Mouse (Mus musculus) limb, embryonic 10.5 days (tissue): ENCODE data around the gene Ctns. TPM values are rescaled to one million over a fixed set of nuclear protein-coding genes. Genes with fewer than 3 reads are reported as not detected.
A peak's percentile ranks its signal among the peaks of the same experiment; 100 is the strongest.

Experiments used
- DNase-seq: peaks from one replicate; pipeline ENCODE4 v3.0.0-alpha.2; 2017; ENCODE audit warnings: low spot score
- H3K27ac ChIP-seq: fragments of 300-500 bp; sonication (generic); 2 replicates; pipeline ENCODE4 v1.5.1; 2016; ENCODE audit warnings: mild to moderate bottlenecking
- H3K27me3 ChIP-seq: fragments of 300-500 bp; sonication (generic); 2 replicates; pipeline ENCODE4 v1.6.1; 2016; ENCODE audit warnings: low read depth, mild to moderate bottlenecking; ENCODE audit not compliant: poor library complexity, severe bottlenecking
- H3K36me3 ChIP-seq: fragments of 300-500 bp; sonication (generic); 2 replicates; pipeline ENCODE4 v1.6.1; 2016; ENCODE audit warnings: mild to moderate bottlenecking, moderate library complexity
- H3K4me1 ChIP-seq: fragments of 300-500 bp; sonication (generic); 2 replicates; pipeline ENCODE4 v1.6.1; 2016
- H3K4me3 ChIP-seq: fragments of 300-500 bp; sonication (generic); 2 replicates; pipeline ENCODE4 v1.5.1; 2016; ENCODE audit warnings: mild to moderate bottlenecking, moderate library complexity
- H3K9me3 ChIP-seq: fragments of 300-500 bp; sonication (generic); replicated peaks from 2 replicates; pipeline ENCODE4 v1.6.1; 2016; ENCODE audit warnings: mild to moderate bottlenecking
- WGBS: fragments of 180-500 bp; shearing (Covaris S2); methylation state at CpG from one replicate; pipeline ENCODE4 v1.1.7; 2016; 5-methylcytosine and 5-hydroxymethylcytosine counted together
- polyA plus RNA-seq: library from polyadenylated mRNA; unstranded; fragments of >200 nt; fragmentation: Nextera tagmentation; extraction: Ambion mirVana; gene quantifications from 2 replicates; pipeline ENCODE4 v1.2.1, GENCODE M21; 2016

Gene Ctns
- polyA plus RNA-seq, 1 experiment from 2014 or later: 21.0 TPM

DNA sequence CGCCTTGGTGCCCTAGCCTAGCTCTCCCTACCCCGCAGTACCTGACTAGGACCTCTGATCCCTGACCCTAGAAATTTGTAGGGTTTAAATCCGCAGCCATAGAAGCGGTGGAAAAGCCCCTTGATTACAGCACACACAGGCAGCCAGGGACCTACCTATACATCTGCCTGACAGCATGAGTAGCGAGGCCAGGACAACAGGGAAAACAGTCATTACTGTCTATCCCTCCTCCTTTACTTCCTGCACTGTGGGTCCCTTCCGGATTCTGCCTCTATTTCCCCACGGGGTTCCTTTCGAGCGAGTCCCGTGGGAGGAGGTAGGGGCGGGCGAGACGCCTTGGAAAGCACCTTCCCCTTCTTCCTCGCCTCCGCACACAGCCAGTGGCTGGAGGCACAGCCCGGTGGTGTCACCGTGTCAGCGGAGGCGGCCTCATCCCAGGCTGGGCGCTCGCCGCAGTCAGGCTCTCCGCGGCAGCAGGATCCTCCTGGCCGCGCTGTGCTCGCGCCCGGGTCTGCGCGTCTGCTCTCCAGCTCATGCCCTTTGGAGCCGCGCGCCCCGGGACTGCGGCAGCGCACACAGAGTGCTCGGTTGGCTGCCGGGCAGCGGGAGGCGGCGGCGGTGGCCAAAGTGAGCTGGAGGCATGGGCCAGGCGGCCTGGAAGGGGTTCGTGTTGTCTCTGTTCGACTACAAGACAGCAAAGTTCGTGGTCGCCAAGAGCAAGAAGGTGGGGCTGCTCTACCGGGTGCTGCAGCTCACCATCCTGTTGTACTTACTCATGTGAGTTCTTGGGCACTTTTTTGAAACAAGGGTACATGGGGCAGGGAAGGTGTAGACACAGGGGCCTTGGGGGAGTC is 38.7 kb downstream of the Ctns start, which contains the start of gene P2rx5:
P2rx5 (plus strand) TSS at position 465 of the 854 bp plus-strand sequence.
- WGBS: 3% methylated on average over 49 of the region's 49 CpGs
- peak within 1 kb of the TSS; percentile 34; the same call in 1 of the 2 replicates for H3K27ac ChIP-seq
- peaks cover 12% of the 10 kb centered on the region for H3K4me1 ChIP-seq
- H3K4me3 ChIP-seq: peak within 1 kb of the TSS; percentile 57
- peaks cover 47% of the 10 kb centered on the region for H3K27me3 ChIP-seq
- peak; percentile 68 for DNase-seq
- no peaks in the 10 kb centered on the region for H3K9me3 ChIP-seq
- no peaks in the 10 kb centered on the region for H3K36me3 ChIP-seq

DNA sequence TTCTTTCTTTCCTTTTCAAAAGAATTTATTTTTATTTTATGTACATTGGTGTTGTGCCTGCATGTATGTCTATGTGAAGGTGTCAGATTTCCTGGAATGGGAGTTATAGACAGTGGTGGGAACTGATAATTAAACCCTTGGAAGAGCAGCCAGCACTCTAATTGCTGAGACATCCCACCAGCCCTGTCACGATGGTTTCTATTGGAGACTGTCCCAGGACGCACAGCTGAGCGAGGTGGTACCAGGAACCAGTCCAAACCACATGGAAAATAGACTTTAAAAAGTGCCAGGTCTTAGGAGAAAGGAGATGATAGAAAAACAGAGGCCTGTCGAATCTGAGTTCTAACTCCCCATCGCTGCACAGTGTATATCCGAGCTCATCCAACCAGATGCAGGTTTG is 43.8 kb downstream of the Ctns start:
- Histone ChIP-seq H3K36me3 (no peaks in the 10 kb centered on the region), H3K27me3 (peaks cover 29% of the 10 kb centered on the region), H3K27ac (no peak overlapping the region), H3K4me3 (no peak overlapping the region), H3K4me1 (peaks cover 3% of the 10 kb centered on the region), H3K9me3 (no peaks in the 10 kb centered on the region)
- no peak for DNase-seq
- WGBS: 80% methylated on average over 6 of the region's 6 CpGs

DNA sequence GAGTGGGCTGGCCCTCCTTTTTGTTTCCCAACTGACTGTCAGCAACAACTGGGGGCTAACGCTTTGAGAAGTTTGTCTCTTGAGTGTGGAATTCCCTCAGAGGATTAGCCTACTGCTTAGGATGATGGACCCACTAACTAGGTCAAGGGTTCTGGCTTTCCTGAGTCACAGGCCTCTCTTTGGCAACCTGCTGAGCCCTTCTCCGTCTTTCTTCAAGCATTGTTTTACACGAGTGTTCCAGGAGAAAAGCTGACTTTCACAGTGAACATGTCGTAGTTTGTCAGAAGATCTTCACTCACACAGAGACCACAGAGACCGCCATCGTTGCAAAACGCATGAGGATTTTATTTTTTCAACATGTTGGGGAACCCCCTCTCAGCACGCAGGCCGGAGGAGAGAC is 50.6 kb downstream of the Ctns start:
- Histone ChIP-seq H3K4me1 (0 out of 2 replicates have a peak, but pooled peaks cover 7% of the 10 kb centered on the region), H3K36me3 (no peaks in the 10 kb centered on the region), H3K4me3 (no peak overlapping the region), H3K9me3 (no peaks in the 10 kb centered on the region), H3K27ac (no peak overlapping the region), H3K27me3 (no peaks in the 10 kb centered on the region)
- WGBS: 86% methylated on average over 9 of the region's 9 CpGs
- no peak for DNase-seq

DNA sequence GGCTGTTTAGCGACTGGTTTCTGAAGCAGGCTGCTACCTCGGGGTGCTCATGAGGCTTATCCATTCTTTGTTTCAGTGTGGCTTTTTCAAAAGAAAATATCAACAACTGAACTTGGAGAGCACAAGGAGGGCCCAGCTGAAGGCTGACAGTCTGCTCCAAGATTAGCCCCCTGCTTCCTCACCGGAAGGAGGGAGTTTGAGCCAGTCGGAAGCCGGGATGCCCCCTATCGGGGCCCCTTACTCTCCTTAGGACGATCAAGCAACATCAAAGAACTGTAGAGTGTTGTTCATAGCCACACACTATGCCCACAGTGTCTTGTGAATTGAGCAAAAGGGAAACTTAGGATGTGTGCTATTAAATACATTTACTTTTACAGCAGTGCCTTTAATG is 51.9 kb downstream of the Ctns start:
- H3K4me3 ChIP-seq: no peak overlapping the region
- H3K36me3 ChIP-seq: no peaks in the 10 kb centered on the region
- H3K4me1 ChIP-seq: 0 out of 2 replicates have a peak, but pooled peaks cover 7% of the 10 kb centered on the region
- H3K27me3 ChIP-seq: no peaks in the 10 kb centered on the region
- DNase-seq: no peak
- no peak overlapping the region for H3K27ac ChIP-seq
- no peaks in the 10 kb centered on the region for H3K9me3 ChIP-seq
- WGBS: 58% methylated on average over 7 of the region's 7 CpGs

DNA sequence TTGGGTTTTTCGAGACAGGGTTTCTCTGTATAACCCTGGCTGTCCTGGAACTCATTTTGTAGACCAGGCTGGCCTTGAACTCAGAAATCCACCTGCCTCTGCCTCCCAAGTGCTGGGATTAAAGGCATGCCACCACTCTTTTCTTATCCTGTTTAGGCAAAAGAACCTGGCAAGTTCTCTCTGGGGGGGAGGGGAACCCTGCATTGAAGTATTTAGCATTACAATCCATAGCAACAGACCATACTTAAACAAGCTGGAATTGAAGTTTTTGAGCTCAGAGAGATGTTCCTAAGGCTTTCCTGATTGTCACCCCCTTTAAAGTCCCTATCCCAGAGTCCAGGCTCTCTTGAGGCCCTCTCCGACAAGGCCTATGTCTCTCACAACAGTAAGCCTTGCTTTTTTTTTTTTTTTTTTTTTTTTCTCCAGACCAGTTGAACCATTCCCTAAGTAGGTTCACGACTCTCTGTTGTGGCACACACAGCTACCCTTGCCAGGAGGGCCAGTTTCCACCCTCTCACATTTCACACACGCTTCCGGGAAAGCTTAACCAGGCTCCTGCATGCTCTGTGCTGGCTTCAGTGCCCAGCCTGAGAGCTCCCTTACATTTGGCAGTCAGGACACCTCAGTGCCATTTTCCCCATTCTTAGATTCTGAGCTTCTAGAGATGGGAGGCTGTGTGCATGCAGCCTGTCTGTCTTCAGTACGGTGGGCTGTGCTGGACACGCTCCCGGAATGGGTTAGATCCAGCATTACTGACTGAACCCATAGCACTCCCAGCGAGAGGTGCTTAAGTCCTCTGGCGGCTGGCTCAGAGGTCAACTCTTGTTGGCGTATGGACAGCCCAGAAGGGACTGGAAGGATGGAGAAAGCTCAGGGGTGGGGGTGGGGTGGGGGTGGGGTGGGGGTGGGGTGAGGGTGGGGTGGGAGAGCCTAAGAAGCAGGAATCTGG is 52.5 kb downstream of the Ctns start:
- no peak overlapping the region for H3K4me3 ChIP-seq
- no peak for DNase-seq
- no peak overlapping the region for H3K27ac ChIP-seq
- H3K36me3 ChIP-seq: no peaks in the 10 kb centered on the region
- H3K27me3 ChIP-seq: no peaks in the 10 kb centered on the region
- WGBS: 67% methylated on average over 11 of the region's 11 CpGs
- H3K4me1 ChIP-seq: 0 out of 2 replicates have a peak, but pooled peaks cover 7% of the 10 kb centered on the region
- H3K9me3 ChIP-seq: no peaks in the 10 kb centered on the region

DNA sequence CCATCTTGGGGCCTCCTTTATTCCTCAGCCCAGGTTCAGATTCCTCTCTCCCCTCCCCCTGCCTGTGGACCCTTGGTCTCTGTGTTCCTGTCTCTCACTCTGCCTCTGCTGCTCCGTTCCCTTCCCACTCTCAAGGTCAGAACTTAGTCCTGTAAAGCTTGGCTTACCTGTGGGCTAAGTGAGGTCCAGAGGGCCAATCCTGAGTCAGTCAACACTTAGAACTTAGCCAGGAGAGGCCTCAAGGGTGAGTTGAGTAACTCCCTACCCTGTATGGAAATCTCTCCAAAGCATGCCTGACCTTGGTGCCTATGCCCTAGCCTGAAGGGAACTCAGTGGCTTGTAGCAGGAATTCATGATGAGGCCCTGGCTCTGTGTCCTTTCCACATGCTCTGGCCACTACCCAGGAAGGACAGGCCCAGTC is 54.6 kb downstream of the Ctns start:
- H3K4me1 ChIP-seq: 0 out of 2 replicates have a peak, but pooled peaks cover 7% of the 10 kb centered on the region
- 82% methylated on average over 1 of the region's 1 CpGs for WGBS
- H3K36me3 ChIP-seq: no peaks in the 10 kb centered on the region
- H3K4me3 ChIP-seq: no peak overlapping the region
- no peak overlapping the region for H3K27ac ChIP-seq
- H3K27me3 ChIP-seq: no peaks in the 10 kb centered on the region
- DNase-seq: no peak
- H3K9me3 ChIP-seq: no peaks in the 10 kb centered on the region

DNA sequence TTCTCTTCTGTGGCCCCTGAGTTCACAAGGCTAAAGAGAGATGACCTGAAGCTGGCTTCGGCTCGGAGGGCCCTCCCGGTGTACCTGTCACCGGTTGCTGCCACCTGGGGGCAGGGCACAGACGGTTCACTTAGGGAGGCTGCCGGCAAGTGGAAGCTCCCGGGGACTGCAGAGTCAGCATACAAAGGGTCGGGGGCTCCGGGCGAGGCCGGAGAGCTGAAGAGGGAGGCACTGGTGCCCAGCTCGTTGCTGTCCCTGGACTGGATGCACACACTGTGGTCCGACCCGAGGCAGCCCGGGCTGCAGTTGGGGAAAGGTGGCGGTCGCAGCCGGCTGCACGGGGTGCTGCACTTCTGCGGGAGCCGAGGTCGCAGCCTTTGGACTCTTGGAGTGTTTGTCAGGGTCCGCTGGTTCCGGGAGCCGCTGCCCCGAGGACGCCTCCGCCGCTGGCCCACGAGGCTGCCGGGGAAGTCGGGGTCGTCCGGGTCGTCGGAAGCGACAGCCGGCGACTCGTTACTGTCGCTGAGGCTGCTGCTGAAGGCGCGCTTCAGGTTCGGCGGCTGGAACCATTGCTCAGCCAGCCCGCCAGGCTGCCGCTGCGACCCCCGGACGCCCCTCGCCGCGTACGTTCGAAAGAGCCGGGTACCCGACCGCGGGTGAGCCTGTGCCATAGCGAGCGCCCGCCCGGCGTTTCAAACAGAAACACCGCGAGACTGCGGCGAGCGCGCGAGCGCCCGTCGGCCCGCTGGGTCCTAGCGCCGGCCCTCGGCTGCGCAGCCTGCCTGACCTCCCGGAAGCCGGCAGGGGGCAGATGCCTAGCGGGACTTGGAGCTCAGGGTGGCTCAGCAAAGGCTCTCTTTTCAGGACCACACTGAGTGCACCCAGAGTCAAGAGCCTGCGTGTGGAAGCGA is 61.0 kb downstream of the Ctns start, which contains the start of gene Haspin:
Haspin (minus strand) TSS at position 704 of the 911 bp plus-strand sequence.
- Histone ChIP-seq H3K4me3 (peak within 1 kb of the TSS; percentile 86), H3K27ac (peak within 1 kb of the TSS; percentile 91), H3K36me3 (peaks cover 38% of the 10 kb centered on the region), H3K9me3 (no peaks in the 10 kb centered on the region), H3K27me3 (no peaks in the 10 kb centered on the region), H3K4me1 (peaks cover 34% of the 10 kb centered on the region)
- DNase-seq: peak; percentile 97
- under 1% methylated on average over 84 of the region's 84 CpGs for WGBS

DNA sequence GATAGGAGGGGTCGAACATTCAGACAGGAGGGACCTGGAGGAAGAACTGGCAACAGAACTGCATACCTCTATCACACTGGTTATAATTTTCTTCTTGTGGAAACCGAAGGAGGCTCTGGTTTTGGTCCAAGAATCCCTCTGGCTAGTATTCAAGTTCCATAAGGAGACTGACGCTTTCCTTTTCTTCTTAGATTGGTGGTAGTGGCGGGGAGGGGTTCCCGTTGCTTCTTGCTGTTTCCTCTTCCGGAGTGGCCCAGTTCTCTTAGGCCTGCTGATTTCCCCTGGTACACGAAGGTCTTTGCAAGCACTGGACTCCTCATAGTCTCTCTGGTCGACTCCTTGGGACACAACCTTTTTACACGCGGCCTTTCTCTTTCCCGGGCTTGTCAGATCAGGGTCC is 61.7 kb downstream of the Ctns start:
- no peaks in the 10 kb centered on the region for H3K9me3 ChIP-seq
- H3K4me3 ChIP-seq: peak overlapping the region; percentile 86
- WGBS: 50% methylated on average over 11 of the region's 11 CpGs
- peak overlapping the region; percentile 91 for H3K27ac ChIP-seq
- no peaks in the 10 kb centered on the region for H3K27me3 ChIP-seq
- H3K4me1 ChIP-seq: peaks cover 34% of the 10 kb centered on the region
- no peak for DNase-seq
- H3K36me3 ChIP-seq: peaks cover 45% of the 10 kb centered on the region

DNA sequence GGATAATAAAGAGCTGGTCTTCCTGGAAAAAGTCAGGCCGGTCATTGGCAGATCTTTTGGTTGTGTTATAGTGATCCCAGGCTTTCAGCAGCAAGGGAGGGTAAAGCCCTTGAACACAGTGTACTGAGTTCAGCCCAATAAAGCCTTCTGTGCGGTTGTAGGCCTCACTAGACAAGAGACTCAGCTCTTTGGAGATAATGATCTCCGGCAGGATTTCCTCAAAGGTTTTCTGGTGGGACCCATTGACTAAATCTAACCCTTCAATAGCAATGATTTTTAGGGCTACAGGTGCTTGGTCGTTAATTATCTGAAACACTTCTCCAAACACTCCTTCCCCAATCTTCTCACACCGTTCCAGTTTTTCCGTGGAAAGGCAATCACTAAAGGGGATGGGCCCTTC is 62.3 kb downstream of the Ctns start:
- peaks cover 49% of the 10 kb centered on the region for H3K36me3 ChIP-seq

DNA sequence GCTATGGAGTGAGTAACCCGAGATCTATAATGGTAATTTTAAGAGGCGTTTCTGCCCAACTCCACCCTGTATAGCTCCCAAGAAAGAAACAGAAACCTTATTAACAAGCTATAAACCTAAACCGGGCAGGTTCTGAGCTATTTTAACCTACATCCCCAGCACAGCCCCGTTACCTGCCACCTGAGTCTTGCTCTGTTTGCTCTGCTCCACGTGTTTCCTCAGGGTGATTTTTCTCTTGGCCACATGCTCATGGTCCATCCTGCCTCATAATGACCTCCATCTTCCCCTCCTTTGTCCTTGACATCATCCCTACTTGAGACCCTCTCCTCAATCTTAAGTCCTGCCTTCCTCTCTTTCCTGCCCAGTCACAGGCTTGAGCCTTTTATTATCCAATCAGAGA is 64.6 kb downstream of the Ctns start:
- peak overlapping the region; percentile 10; the same call in 1 of the 2 replicates for H3K4me3 ChIP-seq
- peaks cover 34% of the 10 kb centered on the region for H3K4me1 ChIP-seq
- peaks cover 71% of the 10 kb centered on the region for H3K36me3 ChIP-seq

More for the DNA sequence above, 62.3 kb downstream of the Ctns start:
- Histone ChIP-seq H3K4me3 (peak overlapping the region; percentile 86), H3K27me3 (no peaks in the 10 kb centered on the region), H3K27ac (no peak overlapping the region), H3K9me3 (no peaks in the 10 kb centered on the region), H3K4me1 (peaks cover 34% of the 10 kb centered on the region)
- DNase-seq: no peak
- WGBS: 85% methylated on average over 6 of the region's 6 CpGs

More for the DNA sequence above, 64.6 kb downstream of the Ctns start:
- Histone ChIP-seq H3K27me3 (no peaks in the 10 kb centered on the region), H3K27ac (no peak overlapping the region), H3K9me3 (no peaks in the 10 kb centered on the region)
- 89% methylated on average over 5 of the region's 5 CpGs for WGBS
- no peak for DNase-seq
